Mouse (Mus musculus): ENCODE results near the gene Afdn. TPM values are rescaled to one million over a fixed set of nuclear protein-coding genes. Genes with fewer than 3 reads are reported as not detected.
"Not testable (repeated sequence)": the region's sequence is repeated elsewhere in the genome, so short reads cannot be mapped to it uniquely, and the experiment has no call there.

Gene Afdn
- polyA plus RNA-seq, 1 experiment from 2014 or later = 123 TPM

- Histone ChIP-seq H3K9me3 (ENCODE audit: control insufficient read depth, low read length) (no peaks in the 10 kb centered on the region), H3K27me3 (ENCODE audit: control insufficient read depth, insufficient read depth, low read length) (no peaks in the 10 kb centered on the region), H3K27ac (ENCODE audit: low read depth, low read length) (no peak overlapping the region), H3K36me3 (ENCODE audit: control insufficient read depth, insufficient read depth, low read length) (no peaks in the 10 kb centered on the region), H3K4me2 (no peak overlapping the region), H3K9ac (ENCODE audit: low read length) (no peak overlapping the region), H3K4me3 (ENCODE audit: low read depth, low read length) (no peak overlapping the region), H3K4me1 (ENCODE audit: control insufficient read depth, insufficient read depth, low read length) (peaks cover 8% of the 10 kb centered on the region; the same call in 1 of the 2 replicates)
- ATAC-seq (ENCODE audit: low FRiP score) (no peak), DNase-seq (ENCODE audit: low spot score, missing footprints) (no peak)
- WGBS = 71% methylated on average over 6 of the region's 6 CpGs
Measured at GRCm38 (mm10) chr17:13754940-13755339, 5.4 kb upstream of the Afdn start.

DNA sequence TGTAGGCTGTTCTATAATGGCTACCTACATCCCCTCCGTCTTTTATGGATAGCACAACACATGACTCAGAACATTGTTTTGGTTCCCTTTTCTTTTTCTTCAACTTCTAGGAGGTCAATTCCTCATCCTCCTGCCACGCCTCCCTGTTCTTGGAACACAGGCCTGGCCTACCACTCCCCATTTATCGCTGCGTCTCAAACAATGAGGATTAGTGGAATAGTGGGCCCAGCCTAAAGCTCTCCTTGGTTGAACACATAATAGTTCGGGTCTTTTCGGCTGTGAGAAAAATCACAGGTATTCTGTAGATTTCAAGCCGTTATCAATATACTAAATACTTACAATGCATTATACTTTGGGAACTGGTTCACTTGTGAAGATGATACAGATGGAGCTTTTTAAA is 1.8 kb upstream of the Afdn start:
- Histone ChIP-seq H3K27ac (ENCODE audit: low read depth, low read length) (peak overlapping the region; percentile 94), H3K27me3 (ENCODE audit: control insufficient read depth, insufficient read depth, low read length) (no peaks in the 10 kb centered on the region), H3K9ac (ENCODE audit: low read length) (peak overlapping the region; percentile 92), H3K4me1 (ENCODE audit: control insufficient read depth, insufficient read depth, low read length) (peaks cover 12% of the 10 kb centered on the region), H3K9me3 (ENCODE audit: control insufficient read depth, low read length) (no peaks in the 10 kb centered on the region), H3K4me3 (ENCODE audit: low read depth, low read length) (peak overlapping the region; percentile 95), H3K4me2 (peak overlapping the region; percentile 99), H3K36me3 (ENCODE audit: control insufficient read depth, insufficient read depth, low read length) (no peaks in the 10 kb centered on the region)
- DNase-seq (ENCODE audit: low spot score, missing footprints) (no peak), ATAC-seq (ENCODE audit: low FRiP score) (no peak)
- 28% methylated on average over 7 of the region's 7 CpGs for WGBS

DNA sequence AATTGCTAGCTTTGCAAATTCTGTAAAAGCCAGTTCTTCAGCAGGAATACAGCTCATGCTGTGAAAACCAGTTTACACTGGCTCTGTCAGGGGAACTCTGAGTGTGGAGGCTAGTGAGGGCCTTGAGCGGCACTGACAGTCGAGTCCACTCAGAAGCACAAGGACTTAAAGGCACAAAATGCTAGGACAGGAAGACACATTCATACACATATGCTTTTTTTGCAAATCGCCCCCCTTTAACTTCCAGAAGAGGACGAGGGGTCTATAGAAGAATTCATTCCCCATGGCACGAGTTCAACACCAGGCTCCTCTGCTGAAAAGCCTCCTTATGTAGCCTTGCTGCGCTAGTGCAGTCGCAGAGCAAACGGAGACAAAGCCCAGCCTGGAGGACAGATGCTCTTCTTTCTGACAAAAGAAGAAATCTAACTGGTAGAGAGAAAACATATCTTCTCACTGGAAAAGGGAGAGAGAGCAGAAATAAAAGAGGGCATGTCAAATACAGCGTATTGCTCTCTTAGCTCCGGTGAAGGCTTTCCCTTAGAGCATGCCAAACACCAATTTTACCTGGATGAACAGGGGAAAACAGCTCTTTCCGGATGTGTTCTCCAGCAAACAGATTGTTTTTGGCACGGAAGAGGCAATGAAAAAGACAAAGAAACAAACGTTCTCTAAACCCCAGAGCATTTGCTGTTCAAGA is 1.0 kb upstream of the Afdn start:
- H3K27ac ChIP-seq (ENCODE audit: low read depth, low read length) = peak overlapping the region; percentile 94
- ATAC-seq (ENCODE audit: low FRiP score) = no peak
- H3K27me3 ChIP-seq (ENCODE audit: control insufficient read depth, insufficient read depth, low read length) = no peaks in the 10 kb centered on the region
- H3K36me3 ChIP-seq (ENCODE audit: control insufficient read depth, insufficient read depth, low read length) = no peaks in the 10 kb centered on the region
- H3K4me3 ChIP-seq (ENCODE audit: low read depth, low read length) = peak overlapping the region; percentile 95
- H3K9me3 ChIP-seq (ENCODE audit: control insufficient read depth, low read length) = no peaks in the 10 kb centered on the region
- 7% methylated on average over 13 of the region's 13 CpGs for WGBS
- peaks cover 12% of the 10 kb centered on the region for H3K4me1 ChIP-seq (ENCODE audit: control insufficient read depth, insufficient read depth, low read length)
- H3K4me2 ChIP-seq = peak overlapping the region; percentile 99
- H3K9ac ChIP-seq (ENCODE audit: low read length) = peak overlapping the region; percentile 92
- peak; percentile 93 for DNase-seq (ENCODE audit: low spot score, missing footprints)

DNA sequence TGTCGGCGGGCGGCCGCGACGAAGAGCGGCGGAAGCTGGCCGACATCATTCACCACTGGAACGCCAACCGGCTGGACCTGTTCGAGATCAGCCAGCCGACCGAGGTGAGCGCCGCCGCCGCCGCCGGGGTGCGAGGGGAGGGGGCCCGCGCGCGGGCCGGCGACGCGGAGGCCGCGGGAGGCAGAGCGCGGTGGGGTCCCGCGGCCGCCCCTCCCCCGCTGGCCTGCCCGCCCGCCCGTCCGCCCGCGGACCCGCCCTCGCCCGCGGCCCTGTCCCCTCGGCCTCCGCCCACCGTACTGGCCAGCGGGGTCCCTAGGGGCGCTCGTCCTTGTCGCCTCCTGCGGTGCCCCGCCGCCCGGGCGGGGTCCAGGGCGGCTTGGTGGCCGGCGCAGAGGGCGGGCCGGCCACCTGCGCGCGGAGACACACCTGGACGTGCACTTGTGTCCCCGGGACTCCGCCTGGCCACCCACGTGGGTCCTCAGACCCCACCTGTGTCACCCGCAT is 388 bp downstream of the Afdn start:
- Histone ChIP-seq H3K9me3 (ENCODE audit: control insufficient read depth, low read length) (no peaks in the 10 kb centered on the region), H3K36me3 (ENCODE audit: control insufficient read depth, insufficient read depth, low read length) (no peaks in the 10 kb centered on the region), H3K27ac (ENCODE audit: low read depth, low read length) (peak overlapping the region; percentile 94), H3K4me1 (ENCODE audit: control insufficient read depth, insufficient read depth, low read length) (peaks cover 12% of the 10 kb centered on the region), H3K4me2 (peak overlapping the region; percentile 99), H3K9ac (ENCODE audit: low read length) (peak overlapping the region; percentile 92), H3K4me3 (ENCODE audit: low read depth, low read length) (peak overlapping the region; percentile 95), H3K27me3 (ENCODE audit: control insufficient read depth, insufficient read depth, low read length) (no peaks in the 10 kb centered on the region)
- 1% methylated on average over 26 of the region's 72 CpGs for WGBS
- DNase-seq (ENCODE audit: low spot score, missing footprints) (peak; percentile 87), ATAC-seq (ENCODE audit: low FRiP score) (peak; percentile 68)

DNA sequence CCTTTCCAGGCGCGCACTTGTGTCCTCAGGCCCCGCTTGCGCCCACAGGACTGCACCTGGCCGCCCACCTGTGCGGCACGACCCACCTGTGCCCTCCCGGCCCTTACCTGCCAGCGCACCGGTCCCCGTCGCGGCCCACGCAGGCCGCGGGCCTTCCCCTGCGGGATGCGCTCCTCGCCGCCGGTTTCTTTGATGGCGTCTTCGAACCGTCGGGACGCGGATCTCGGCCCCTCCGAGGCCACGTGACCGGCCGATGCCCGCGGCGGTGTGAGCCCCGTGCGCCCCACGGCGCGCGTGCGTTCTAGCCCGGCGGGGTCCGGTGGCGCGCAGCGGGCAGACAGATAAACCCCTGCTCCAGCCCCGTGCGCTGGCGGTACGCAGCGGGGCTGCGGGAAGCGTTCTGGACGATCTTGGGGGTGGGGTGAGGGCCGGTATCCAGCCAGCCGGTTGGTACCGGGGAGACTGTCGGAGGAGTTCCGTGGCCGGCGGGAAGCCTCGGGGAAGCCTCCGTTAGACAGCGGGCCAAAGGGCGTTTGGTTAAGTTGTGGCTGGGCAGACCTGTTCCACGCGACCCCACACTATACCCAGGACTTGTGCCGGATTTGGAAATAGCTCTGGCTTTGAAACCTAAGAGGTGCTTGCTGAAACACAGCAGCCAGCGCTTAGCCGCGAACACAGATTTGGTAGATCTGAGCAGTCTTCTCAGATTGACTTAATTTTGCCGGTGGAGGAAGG is 1.0 kb downstream of the Afdn start, which contains the start of gene Tcte2:
Gene Tcte2, minus strand, starts transcription at position 647 of the 735 bp plus-strand sequence.
- DNase-seq (ENCODE audit: low spot score, missing footprints) (peak; percentile 94), ATAC-seq (ENCODE audit: low FRiP score) (peak; percentile 51)
- peak within 1 kb of the TSS; percentile 94 for H3K27ac ChIP-seq (ENCODE audit: low read depth, low read length)
- H3K4me3 ChIP-seq (ENCODE audit: low read depth, low read length) = peak within 1 kb of the TSS; percentile 95
- H3K4me1 ChIP-seq (ENCODE audit: control insufficient read depth, insufficient read depth, low read length) = peaks cover 12% of the 10 kb centered on the region
- no peaks in the 10 kb centered on the region for H3K9me3 ChIP-seq (ENCODE audit: control insufficient read depth, low read length)
- H3K4me2 ChIP-seq = peak within 1 kb of the TSS; percentile 99
- under 1% methylated on average over 73 of the region's 74 CpGs for WGBS
- H3K36me3 ChIP-seq (ENCODE audit: control insufficient read depth, insufficient read depth, low read length) = no peaks in the 10 kb centered on the region
- no peaks in the 10 kb centered on the region for H3K27me3 ChIP-seq (ENCODE audit: control insufficient read depth, insufficient read depth, low read length)
- H3K9ac ChIP-seq (ENCODE audit: low read length) = peak within 1 kb of the TSS; percentile 92

- 91% methylated on average over 1 of the region's 1 CpGs for WGBS
- no peak for ATAC-seq (ENCODE audit: low FRiP score)
- H3K4me2 ChIP-seq = no peak overlapping the region
Measured at GRCm38 (mm10) chr17:13763819-13764218, 3.5 kb downstream of the Afdn start.

GRCm38 (mm10) chr17:13764911-13765310 is 4.6 kb downstream of the Afdn start:
- 100% methylated on average over 2 of the region's 2 CpGs for WGBS
- H3K4me3 ChIP-seq (ENCODE audit: low read depth, low read length); H3K9me3 ChIP-seq (ENCODE audit: control insufficient read depth, low read length); H3K4me1 ChIP-seq (ENCODE audit: control insufficient read depth, insufficient read depth, low read length); H3K27me3 ChIP-seq (ENCODE audit: control insufficient read depth, insufficient read depth, low read length); H3K9ac ChIP-seq (ENCODE audit: low read length); DNase-seq (ENCODE audit: low spot score, missing footprints); H3K4me2 ChIP-seq; H3K27ac ChIP-seq (ENCODE audit: low read depth, low read length); ATAC-seq (ENCODE audit: low FRiP score); H3K36me3 ChIP-seq (ENCODE audit: control insufficient read depth, insufficient read depth, low read length): not testable (repeated sequence)

More at GRCm38 (mm10) chr17:13763819-13764218, 3.5 kb downstream of the Afdn start:
- H3K4me3 ChIP-seq (ENCODE audit: low read depth, low read length) = no peak overlapping the region
- no peak overlapping the region for H3K9ac ChIP-seq (ENCODE audit: low read length)
- H3K4me1 ChIP-seq (ENCODE audit: control insufficient read depth, insufficient read depth, low read length) = peaks cover 8% of the 10 kb centered on the region
- no peaks in the 10 kb centered on the region for H3K9me3 ChIP-seq (ENCODE audit: control insufficient read depth, low read length)
- no peaks in the 10 kb centered on the region for H3K27me3 ChIP-seq (ENCODE audit: control insufficient read depth, insufficient read depth, low read length)
- no peak for DNase-seq (ENCODE audit: low spot score, missing footprints)
- H3K36me3 ChIP-seq (ENCODE audit: control insufficient read depth, insufficient read depth, low read length) = no peaks in the 10 kb centered on the region
- H3K27ac ChIP-seq (ENCODE audit: low read depth, low read length) = no peak overlapping the region

DNA sequence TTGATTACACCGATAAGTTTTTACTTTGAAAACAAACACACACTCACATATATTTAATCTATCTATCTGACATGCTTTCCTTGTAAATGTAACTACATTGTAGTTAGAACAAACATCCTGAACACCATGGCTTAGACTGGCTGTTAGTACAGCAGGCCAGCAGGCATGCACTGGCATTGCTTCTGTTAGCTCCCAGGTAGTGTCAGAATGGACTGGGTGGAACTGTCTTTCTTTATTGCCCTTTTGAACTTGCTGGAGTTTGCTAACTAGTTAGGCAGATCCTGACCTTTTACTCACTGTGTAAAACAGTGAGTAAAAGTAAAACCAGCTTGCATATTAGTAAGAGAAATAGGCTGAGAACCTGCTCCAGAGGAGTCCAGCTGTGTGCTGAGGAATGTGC is 8.2 kb downstream of the Afdn start:
- ATAC-seq (ENCODE audit: low FRiP score) = no peak
- Histone ChIP-seq H3K36me3 (ENCODE audit: control insufficient read depth, insufficient read depth, low read length) (no peaks in the 10 kb centered on the region), H3K4me2 (no peak overlapping the region), H3K9me3 (ENCODE audit: control insufficient read depth, low read length) (no peaks in the 10 kb centered on the region), H3K27me3 (ENCODE audit: control insufficient read depth, insufficient read depth, low read length) (no peaks in the 10 kb centered on the region), H3K4me3 (ENCODE audit: low read depth, low read length) (no peak overlapping the region), H3K4me1 (ENCODE audit: control insufficient read depth, insufficient read depth, low read length) (no peaks in the 10 kb centered on the region), H3K9ac (ENCODE audit: low read length) (no peak overlapping the region), H3K27ac (ENCODE audit: low read depth, low read length) (no peak overlapping the region)
- DNase-seq (ENCODE audit: low spot score, missing footprints) = no peak
- 92% methylated on average over 1 of the region's 1 CpGs for WGBS

GRCm38 (mm10) chr17:13769256-13769655 is 8.9 kb downstream of the Afdn start:
- 93% methylated on average over 3 of the region's 3 CpGs for WGBS
- Histone ChIP-seq H3K9ac (ENCODE audit: low read length) (no peak overlapping the region), H3K36me3 (ENCODE audit: control insufficient read depth, insufficient read depth, low read length) (no peaks in the 10 kb centered on the region), H3K27me3 (ENCODE audit: control insufficient read depth, insufficient read depth, low read length) (no peaks in the 10 kb centered on the region), H3K9me3 (ENCODE audit: control insufficient read depth, low read length) (no peaks in the 10 kb centered on the region), H3K4me1 (ENCODE audit: control insufficient read depth, insufficient read depth, low read length) (no peaks in the 10 kb centered on the region), H3K27ac (ENCODE audit: low read depth, low read length) (no peak overlapping the region), H3K4me2 (no peak overlapping the region), H3K4me3 (ENCODE audit: low read depth, low read length) (no peak overlapping the region)
- DNase-seq (ENCODE audit: low spot score, missing footprints) (peak; percentile 82), ATAC-seq (ENCODE audit: low FRiP score) (no peak)

Data from midbrain, embryonic 11.5 days (tissue).